Mouse (Mus musculus) adrenal gland, postnatal 4 days (tissue): ENCODE results near the gene Gm765. TPM values are rescaled to one million over a fixed set of nuclear protein-coding genes. Genes with fewer than 3 reads are reported as not detected.

Experiments
- DNase-seq, 2 experiments: peaks; one replicate each; pipeline ENCODE4 v3.0.0; 2021 to 2022; ENCODE audit warnings: low spot score in 2 of 2, mixed read lengths in 2 of 2
- total RNA-seq, 2 experiments: library from RNA; stranded (reverse); gene quantifications; 2 replicates each; pipeline ENCODE4 v1.2.3; 2021

The Gm765 gene
- total RNA-seq, 2 experiments from 2014 or later, result not detected

DNA sequence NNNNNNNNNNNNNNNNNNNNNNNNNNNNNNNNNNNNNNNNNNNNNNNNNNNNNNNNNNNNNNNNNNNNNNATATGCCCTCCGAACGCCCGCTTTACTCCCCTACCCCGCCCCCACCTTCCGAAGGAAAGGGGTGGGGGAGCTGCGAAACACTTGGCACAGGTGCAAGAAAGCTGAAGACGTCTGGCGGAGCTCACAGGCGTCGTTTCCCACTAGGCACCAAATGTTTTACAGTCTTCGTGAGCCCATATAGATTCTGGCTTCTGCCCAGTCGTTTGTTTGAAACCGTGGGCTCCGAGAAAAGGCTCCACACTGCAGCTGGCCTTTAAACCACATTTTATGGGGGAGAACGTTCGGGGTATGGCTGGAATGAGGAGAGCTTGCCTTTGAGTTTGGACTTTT is 120.6 kb downstream of the Gm765 start:
- DNase-seq, result no peak

DNA sequence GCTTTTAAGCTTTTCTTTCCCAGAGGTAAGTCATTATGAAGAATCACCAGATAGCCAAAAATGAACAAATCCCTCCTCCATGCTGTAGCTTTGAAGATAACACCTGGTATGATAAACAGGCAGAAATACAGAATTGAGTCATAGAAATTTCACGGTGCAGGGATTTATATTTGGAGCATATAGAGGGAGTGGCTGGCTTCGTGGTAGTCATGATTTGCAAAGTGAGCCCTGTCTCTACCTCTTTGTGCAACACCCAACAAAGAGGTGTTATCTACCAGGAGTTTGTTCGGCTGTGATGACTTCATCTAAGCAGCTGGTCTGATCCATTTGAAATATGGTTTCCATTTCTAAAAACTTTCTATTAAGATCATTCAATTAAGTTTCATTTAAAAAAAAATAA is 130.3 kb downstream of the Gm765 start:
- no peak for DNase-seq

DNA sequence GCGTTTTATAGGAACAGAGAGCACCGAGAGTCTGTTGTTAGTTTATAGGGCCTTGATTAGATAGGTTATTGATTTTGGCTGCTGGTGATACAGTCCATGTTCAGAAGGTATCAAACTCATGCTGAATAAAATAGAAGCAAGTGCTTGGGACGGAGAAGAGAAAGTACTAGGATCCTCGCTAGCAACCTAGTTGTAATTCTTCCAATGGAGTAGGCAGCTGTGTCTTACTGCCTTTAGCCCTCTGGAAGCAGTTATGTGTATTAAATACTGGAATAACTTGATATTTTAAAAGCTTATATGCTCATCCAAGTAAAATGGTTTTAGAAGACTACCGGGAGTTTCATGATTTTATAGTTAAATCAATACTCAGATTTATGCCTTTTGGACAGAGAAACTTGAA is 132.3 kb downstream of the Gm765 start:
- DNase-seq, result no peak

DNA sequence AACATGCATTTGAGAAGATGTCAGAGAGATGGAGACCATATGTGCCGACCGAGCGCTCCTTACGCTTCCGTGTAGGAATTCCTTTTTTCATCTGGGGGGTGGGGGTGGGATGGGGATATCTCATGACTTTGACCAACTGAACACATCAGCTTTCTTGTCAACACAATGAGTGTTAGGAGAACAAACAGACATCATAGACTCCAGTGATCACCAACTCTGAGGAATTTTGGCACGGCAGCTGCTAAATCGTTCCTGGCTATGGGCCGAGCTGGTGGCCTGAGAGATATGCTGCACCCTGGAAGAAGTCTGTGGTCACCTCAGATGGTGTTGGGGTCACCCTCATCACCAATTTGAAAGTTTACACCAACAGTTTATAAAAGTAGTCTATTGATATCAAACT is 134.5 kb downstream of the Gm765 start:
- DNase-seq, result no peak

DNA sequence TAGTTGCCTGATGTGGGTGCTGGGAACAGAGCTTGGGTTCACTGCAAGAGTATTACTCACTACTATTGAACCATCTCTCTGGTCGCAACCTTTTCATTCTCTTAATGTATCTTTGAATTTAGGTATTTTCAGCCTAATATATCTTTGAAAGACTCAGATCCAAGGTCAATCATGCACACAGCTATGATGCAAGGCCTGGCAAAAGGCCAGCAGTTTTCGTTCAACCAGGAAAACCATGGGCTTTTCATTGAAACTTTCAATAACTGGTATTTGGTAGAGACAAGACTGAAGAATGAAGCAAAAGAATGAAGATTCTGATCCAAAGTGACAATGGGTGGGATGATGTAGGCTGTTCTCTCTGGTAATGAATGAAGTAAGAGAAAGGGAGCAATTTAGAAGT is 143.8 kb downstream of the Gm765 start:
- no peak for DNase-seq

DNA sequence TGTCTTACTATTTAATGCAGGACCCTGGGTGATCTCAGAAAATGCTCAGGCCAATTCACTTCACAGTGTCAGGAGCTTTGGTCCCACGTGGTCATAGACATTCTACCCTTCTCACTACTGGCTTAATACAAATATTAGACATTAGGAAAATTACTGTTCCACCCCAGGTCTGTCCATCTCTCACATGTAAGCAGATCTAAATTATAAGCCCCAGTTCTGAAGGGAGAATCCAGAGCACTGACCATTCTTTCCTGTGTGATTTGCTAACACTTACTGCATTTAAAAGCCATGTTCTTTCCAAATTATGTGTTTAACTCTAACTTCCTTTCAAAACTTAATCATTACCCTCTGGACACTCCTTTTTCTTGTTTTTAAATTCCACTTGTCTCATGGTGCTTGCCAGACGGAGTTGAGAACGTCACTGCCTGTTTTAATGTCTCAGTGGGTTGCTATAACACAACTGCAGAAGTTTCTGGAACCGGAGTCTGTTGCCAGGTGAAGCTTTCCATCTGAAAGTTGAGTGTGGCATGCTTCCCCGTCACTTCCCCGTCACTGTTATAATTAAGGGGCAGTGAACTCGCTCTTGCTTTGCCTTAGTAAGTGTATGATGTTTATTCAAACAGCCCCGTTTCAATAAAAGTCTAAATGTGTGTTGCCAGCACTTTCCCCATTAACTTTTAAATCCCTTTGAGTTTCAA is 151.7 kb downstream of the Gm765 start:
- no peak for DNase-seq
